Mouse (Mus musculus) forebrain, embryonic 14.5 days (tissue): ENCODE data around the gene Tbx3. TPM values are rescaled to one million over a fixed set of nuclear protein-coding genes. Genes with fewer than 3 reads are reported as not detected.

Source experiments
- ATAC-seq: fragments of 200-750 bp; cut with Nextera tagmentation; 2 replicates; pipeline ENCODE4 v1.8.0; 2017; ENCODE audit warnings: mild to moderate bottlenecking, moderate library complexity
- DNase-seq: peaks from one replicate; pipeline ENCODE4 v3.0.0-alpha.2; 2015; ENCODE audit warnings: low spot score
- H3K27ac ChIP-seq: fragments of 300-500 bp; sonication (generic); 2 replicates; pipeline ENCODE4 v1.5.1; 2014; ENCODE audit warnings: low read depth, mild to moderate bottlenecking, control low read depth, low read length, moderate library complexity
- H3K27me3 ChIP-seq: fragments of 300-500 bp; sonication (generic); replicated peaks from 2 replicates; pipeline ENCODE4 v1.6.1; 2014; ENCODE audit warnings: low read length, control low read depth, mixed read lengths; ENCODE audit not compliant: control insufficient read depth, insufficient read depth
- H3K36me3 ChIP-seq: fragments of 300-500 bp; sonication (generic); 2 replicates; pipeline ENCODE4 v1.6.1; 2014; ENCODE audit warnings: low read length, control low read depth; ENCODE audit not compliant: control insufficient read depth, insufficient read depth
- H3K4me1 ChIP-seq: fragments of 300-500 bp; sonication (generic); 2 replicates; pipeline ENCODE4 v1.6.1; 2014; ENCODE audit warnings: antibody characterized with exemption, low read length, control low read depth; ENCODE audit not compliant: control insufficient read depth, insufficient read depth
- H3K4me2 ChIP-seq: fragments of 300-500 bp; sonication (generic); 2 replicates; pipeline ENCODE4 v1.6.1; 2014; ENCODE audit warnings: mild to moderate bottlenecking, control low read depth, low read length
- H3K4me3 ChIP-seq: fragments of 300-500 bp; sonication (generic); 2 replicates; pipeline ENCODE4 v1.5.1; 2014; ENCODE audit warnings: low read depth, low read length, control low read depth
- H3K9ac ChIP-seq: fragments of 300-500 bp; sonication (generic); 2 replicates; pipeline ENCODE4 v1.6.1; 2014; ENCODE audit warnings: mild to moderate bottlenecking, low read length, control low read depth, moderate library complexity
- H3K9me3 ChIP-seq: fragments of 300-500 bp; sonication (generic); replicated peaks from 2 replicates; pipeline ENCODE4 v1.6.1; 2016; ENCODE audit warnings: low read length, control low read depth, mixed read lengths; ENCODE audit not compliant: control insufficient read depth
- WGBS: fragments of 180-500 bp; shearing (Covaris S2); extraction: QIAGEN DNeasy Blood & Tissue Kit; methylation state at CpG from one replicate; pipeline ENCODE4 v1.1.7; 2014; 5-methylcytosine and 5-hydroxymethylcytosine counted together
- polyA plus RNA-seq: library from polyadenylated mRNA; unstranded; fragments of >200 nt; fragmentation: Nextera tagmentation; extraction: Ambion mirVana; gene quantifications from 2 replicates; pipeline ENCODE4 v1.2.1, GENCODE M21; 2014

Tbx3 gene
- polyA plus RNA-seq, 1 experiment from 2014 or later = 1.7 TPM

GRCm38 (mm10) chr5:119704900-119705299, 34.4 kb downstream of the Tbx3 start:
- Histone ChIP-seq H3K9ac (no peak overlapping the region), H3K4me1 (peaks cover 4% of the 10 kb centered on the region; the same call in 1 of the 2 replicates), H3K36me3 (no peaks in the 10 kb centered on the region), H3K4me3 (no peak overlapping the region), H3K27me3 (peaks cover 29% of the 10 kb centered on the region), H3K27ac (no peak overlapping the region), H3K4me2 (no peak overlapping the region), H3K9me3 (no peaks in the 10 kb centered on the region)
- ATAC-seq (no peak), DNase-seq (no peak)
- WGBS = 59% methylated on average over 7 of the region's 7 CpGs

GRCm38 (mm10) chr5:119706467-119706866, 36.0 kb downstream of the Tbx3 start:
- peaks cover 43% of the 10 kb centered on the region for H3K27me3 ChIP-seq
- H3K4me3 ChIP-seq = no peak overlapping the region
- WGBS = 0% methylated on average over 17 of the region's 17 CpGs
- peak overlapping the region; percentile 25; the same call in 1 of the 2 replicates for H3K9ac ChIP-seq
- peaks cover 4% of the 10 kb centered on the region; the same call in 1 of the 2 replicates for H3K4me1 ChIP-seq
- ATAC-seq (no peak), DNase-seq (no peak)
- H3K27ac ChIP-seq = no peak overlapping the region
- peak overlapping the region; percentile 23 for H3K4me2 ChIP-seq
- no peaks in the 10 kb centered on the region; the same call in 1 of the 2 replicates for H3K9me3 ChIP-seq
- H3K36me3 ChIP-seq = no peaks in the 10 kb centered on the region

- ATAC-seq = no peak
- no peak for DNase-seq
- Histone ChIP-seq H3K4me3 (no peak overlapping the region), H3K4me2 (no peak overlapping the region), H3K27ac (no peak overlapping the region), H3K27me3 (peaks cover 53% of the 10 kb centered on the region), H3K9ac (no peak overlapping the region), H3K4me1 (peaks cover 4% of the 10 kb centered on the region; the same call in 1 of the 2 replicates), H3K36me3 (no peaks in the 10 kb centered on the region), H3K9me3 (no peaks in the 10 kb centered on the region; the same call in 1 of the 2 replicates)
- 75% methylated on average over 14 of the region's 14 CpGs for WGBS
Observed at GRCm38 (mm10) chr5:119708850-119709585, 38.5 kb downstream of the Tbx3 start.

GRCm38 (mm10) chr5:119709826-119710559, 39.5 kb downstream of the Tbx3 start:
- whole genome bisulfite sequencing = 9% methylated on average over 18 of the region's 18 CpGs
- Histone ChIP-seq H3K27me3 (peaks cover 53% of the 10 kb centered on the region), H3K9me3 (no peaks in the 10 kb centered on the region; the same call in 1 of the 2 replicates), H3K4me3 (no peak overlapping the region), H3K9ac (no peak overlapping the region), H3K4me1 (peaks cover 4% of the 10 kb centered on the region; the same call in 1 of the 2 replicates), H3K4me2 (no peak overlapping the region), H3K36me3 (no peaks in the 10 kb centered on the region), H3K27ac (no peak overlapping the region)
- ATAC-seq = no peak
- DNase-seq = no peak

- Histone ChIP-seq H3K36me3 (no peaks in the 10 kb centered on the region), H3K27ac (no peak overlapping the region), H3K27me3 (peaks cover 49% of the 10 kb centered on the region), H3K9ac (no peak overlapping the region), H3K4me2 (no peak overlapping the region), H3K4me1 (peaks cover 4% of the 10 kb centered on the region; the same call in 1 of the 2 replicates), H3K9me3 (no peaks in the 10 kb centered on the region; the same call in 1 of the 2 replicates), H3K4me3 (no peak overlapping the region)
- no peak for DNase-seq
- ATAC-seq = no peak
- WGBS = 12% methylated on average over 7 of the region's 7 CpGs
Observed at GRCm38 (mm10) chr5:119710756-119711155, 40.3 kb downstream of the Tbx3 start.

GRCm38 (mm10) chr5:119711626-119712025, 41.2 kb downstream of the Tbx3 start:
- Histone ChIP-seq H3K9me3 (no peaks in the 10 kb centered on the region; the same call in 1 of the 2 replicates), H3K36me3 (no peaks in the 10 kb centered on the region), H3K4me3 (no peak overlapping the region), H3K9ac (no peak overlapping the region), H3K27me3 (peaks cover 44% of the 10 kb centered on the region), H3K4me1 (no peaks in the 10 kb centered on the region), H3K27ac (no peak overlapping the region), H3K4me2 (no peak overlapping the region)
- DNase-seq = no peak
- WGBS = 77% methylated on average over 5 of the region's 5 CpGs
- ATAC-seq = no peak

GRCm38 (mm10) chr5:119712679-119713246, 42.3 kb downstream of the Tbx3 start:
- H3K4me1 ChIP-seq = no peaks in the 10 kb centered on the region
- 4% methylated on average over 22 of the region's 22 CpGs for whole genome bisulfite sequencing

GRCm38 (mm10) chr5:119720471-119721265, 50.2 kb downstream of the Tbx3 start:
- no peaks in the 10 kb centered on the region for H3K36me3 ChIP-seq
- H3K27ac ChIP-seq = no peak overlapping the region
- WGBS = 12% methylated on average over 11 of the region's 11 CpGs
- ATAC-seq (no peak), DNase-seq (no peak)
- no peaks in the 10 kb centered on the region for H3K27me3 ChIP-seq
- no peak overlapping the region for H3K4me3 ChIP-seq
- H3K4me1 ChIP-seq = no peaks in the 10 kb centered on the region
- H3K9me3 ChIP-seq = no peaks in the 10 kb centered on the region
- no peak overlapping the region for H3K9ac ChIP-seq
- no peak overlapping the region for H3K4me2 ChIP-seq

More at GRCm38 (mm10) chr5:119712679-119713246, 42.3 kb downstream of the Tbx3 start:
- H3K36me3 ChIP-seq = no peaks in the 10 kb centered on the region
- H3K27ac ChIP-seq = no peak overlapping the region
- 0 out of 2 replicates have a peak overlapping the region, but pooled peaks have one; percentile 24 for H3K4me2 ChIP-seq
- ATAC-seq (no peak), DNase-seq (peak; percentile 79)
- no peak overlapping the region for H3K9ac ChIP-seq
- peaks cover 34% of the 10 kb centered on the region for H3K27me3 ChIP-seq
- H3K9me3 ChIP-seq = no peaks in the 10 kb centered on the region; the same call in 1 of the 2 replicates
- H3K4me3 ChIP-seq = no peak overlapping the region
